Mouse (Mus musculus) hindbrain, embryonic 13.5 days (tissue): ENCODE results near the gene Gm47791. TPM values are rescaled to one million over a fixed set of nuclear protein-coding genes. Genes with fewer than 3 reads are reported as not detected.

ENCODE experiments used
- ATAC-seq: fragments of 200-750 bp; cut with Nextera tagmentation; 2 replicates; pipeline ENCODE4 v1.8.0; 2017; ENCODE audit warnings: moderate TSS enrichment; ENCODE audit not compliant: low FRiP score
- H3K27ac ChIP-seq: fragments of 300-500 bp; sonication (generic); 2 replicates; pipeline ENCODE4 v1.5.1; 2015; ENCODE audit warnings: inconsistent platforms, mild to moderate bottlenecking, moderate library complexity
- H3K27me3 ChIP-seq: fragments of 300-500 bp; sonication (generic); 2 replicates; pipeline ENCODE4 v1.6.1; 2015; ENCODE audit warnings: mild to moderate bottlenecking, inconsistent platforms
- H3K36me3 ChIP-seq: fragments of 300-500 bp; sonication (generic); 2 replicates; pipeline ENCODE4 v1.6.1; 2015; ENCODE audit warnings: mild to moderate bottlenecking, inconsistent platforms
- H3K4me1 ChIP-seq: fragments of 300-500 bp; sonication (generic); replicated peaks from 2 replicates; pipeline ENCODE4 v1.6.1; 2015; ENCODE audit warnings: inconsistent platforms
- H3K4me2 ChIP-seq: fragments of 300-500 bp; sonication (generic); 2 replicates; pipeline ENCODE4 v1.6.1; 2015; ENCODE audit warnings: inconsistent platforms, mild to moderate bottlenecking, moderate library complexity
- H3K4me3 ChIP-seq: fragments of 300-500 bp; sonication (generic); 2 replicates; pipeline ENCODE4 v1.5.1; 2015; ENCODE audit warnings: mild to moderate bottlenecking, inconsistent platforms
- H3K9ac ChIP-seq: fragments of 300-500 bp; sonication (generic); 2 replicates; pipeline ENCODE4 v1.6.1; 2015; ENCODE audit warnings: mild to moderate bottlenecking, inconsistent platforms
- H3K9me3 ChIP-seq: fragments of 300-500 bp; sonication (generic); 2 replicates; pipeline ENCODE4 v1.6.1; 2016; ENCODE audit warnings: inconsistent platforms
- WGBS: fragments of 180-500 bp; shearing (Covaris S2); methylation state at CpG from one replicate; pipeline ENCODE4 v1.1.7; 2015; 5-methylcytosine and 5-hydroxymethylcytosine counted together
- polyA plus RNA-seq: library from polyadenylated mRNA; unstranded; fragments of >200 nt; fragmentation: Nextera tagmentation; extraction: Ambion mirVana; gene quantifications from 2 replicates; pipeline ENCODE4 v1.2.1, GENCODE M21; 2015

Gm47791 gene
- polyA plus RNA-seq, 1 experiment from 2014 or later = not detected

GRCm38 (mm10) chr1:82743962-82744361, 27.1 kb downstream of the Gm47791 start:
- Histone ChIP-seq H3K4me2 (no peak overlapping the region), H3K9ac (no peak overlapping the region), H3K27ac (no peak overlapping the region), H3K4me3 (no peak overlapping the region), H3K9me3 (no peaks in the 10 kb centered on the region), H3K36me3 (peaks cover 27% of the 10 kb centered on the region), H3K4me1 (no peaks in the 10 kb centered on the region), H3K27me3 (no peaks in the 10 kb centered on the region)
- ATAC-seq = no peak
- 95% methylated on average over 3 of the region's 3 CpGs for WGBS

DNA sequence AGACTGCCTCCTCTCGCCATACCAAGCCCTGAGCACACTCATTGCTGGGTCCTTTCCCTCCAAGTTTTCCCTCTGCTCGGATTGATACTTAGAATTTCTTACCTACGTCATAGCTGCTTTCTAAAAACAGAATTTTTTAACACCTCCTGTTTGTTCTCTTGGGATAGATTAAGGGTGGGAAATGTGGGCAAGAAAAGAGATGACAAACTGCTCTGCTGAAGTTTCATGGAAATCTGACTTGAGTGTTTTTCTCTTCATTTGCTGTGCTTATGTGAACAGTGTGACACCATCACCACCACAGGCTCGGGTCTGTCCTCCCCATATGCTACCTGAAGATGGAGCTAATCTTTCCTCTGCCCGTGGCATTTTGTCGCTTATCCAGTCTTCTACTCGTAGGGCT, 29.5 kb downstream of the Gm47791 start:
- Histone ChIP-seq H3K36me3 (peaks cover 40% of the 10 kb centered on the region), H3K9me3 (no peaks in the 10 kb centered on the region), H3K9ac (no peak overlapping the region), H3K4me2 (no peak overlapping the region), H3K27ac (no peak overlapping the region), H3K4me3 (no peak overlapping the region), H3K4me1 (no peaks in the 10 kb centered on the region), H3K27me3 (no peaks in the 10 kb centered on the region)
- no peak for ATAC-seq
- 92% methylated on average over 7 of the region's 7 CpGs for WGBS

- ATAC-seq = no peak
- Histone ChIP-seq H3K4me1 (no peaks in the 10 kb centered on the region), H3K36me3 (peaks cover 63% of the 10 kb centered on the region), H3K4me2 (no peak overlapping the region), H3K4me3 (no peak overlapping the region), H3K9me3 (no peaks in the 10 kb centered on the region), H3K27ac (no peak overlapping the region), H3K9ac (no peak overlapping the region), H3K27me3 (no peaks in the 10 kb centered on the region)
- WGBS = 87% methylated on average over 1 of the region's 1 CpGs
These were observed 33.0 kb downstream of the Gm47791 start for GRCm38 (mm10) chr1:82738066-82738465.

DNA sequence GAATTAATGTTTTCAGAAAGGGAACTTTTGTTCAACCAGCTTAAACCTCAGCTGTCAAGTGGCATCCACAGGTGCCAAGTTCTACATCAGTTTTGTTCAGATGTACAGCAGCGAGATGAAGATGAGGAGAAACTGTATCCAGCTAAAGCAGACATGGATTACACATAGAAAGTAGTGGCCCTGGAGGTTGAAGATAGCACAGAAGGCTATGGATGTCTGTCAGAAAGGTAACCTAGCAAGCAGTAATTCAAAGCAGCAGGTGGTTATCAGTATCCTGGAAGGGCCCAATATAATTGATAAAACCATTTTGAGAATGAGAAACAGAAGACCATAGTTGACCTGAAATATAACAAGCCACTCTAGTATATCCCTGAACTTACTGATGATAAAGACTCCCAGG, 37.7 kb downstream of the Gm47791 start:
- Histone ChIP-seq H3K4me3 (no peak overlapping the region), H3K36me3 (peaks cover 83% of the 10 kb centered on the region), H3K9ac (no peak overlapping the region), H3K27me3 (no peaks in the 10 kb centered on the region), H3K27ac (no peak overlapping the region), H3K4me2 (no peak overlapping the region), H3K4me1 (no peaks in the 10 kb centered on the region), H3K9me3 (no peaks in the 10 kb centered on the region)
- WGBS = 93% methylated on average over 1 of the region's 1 CpGs
- ATAC-seq = no peak

- H3K4me3 ChIP-seq = no peak overlapping the region
- peaks cover 17% of the 10 kb centered on the region for H3K27me3 ChIP-seq
- ATAC-seq = no peak
- 94% methylated on average over 5 of the region's 5 CpGs for WGBS
- H3K27ac ChIP-seq = no peak overlapping the region
- H3K36me3 ChIP-seq = peaks cover 30% of the 10 kb centered on the region
- H3K4me1 ChIP-seq = peaks cover 10% of the 10 kb centered on the region
- no peaks in the 10 kb centered on the region for H3K9me3 ChIP-seq
- H3K4me2 ChIP-seq = no peak overlapping the region
- H3K9ac ChIP-seq = no peak overlapping the region
These were observed 44.6 kb downstream of the Gm47791 start for GRCm38 (mm10) chr1:82726482-82726881.

GRCm38 (mm10) chr1:82725875-82726185, 45.2 kb downstream of the Gm47791 start:
- Histone ChIP-seq H3K4me1 (peaks cover 10% of the 10 kb centered on the region), H3K9ac (peak overlapping the region; percentile 95), H3K4me2 (peak overlapping the region; percentile 90), H3K9me3 (no peaks in the 10 kb centered on the region), H3K36me3 (peaks cover 24% of the 10 kb centered on the region), H3K4me3 (peak overlapping the region; percentile 88), H3K27ac (no peak overlapping the region), H3K27me3 (peaks cover 24% of the 10 kb centered on the region)
- WGBS = 53% methylated on average over 4 of the region's 4 CpGs
- no peak for ATAC-seq

DNA sequence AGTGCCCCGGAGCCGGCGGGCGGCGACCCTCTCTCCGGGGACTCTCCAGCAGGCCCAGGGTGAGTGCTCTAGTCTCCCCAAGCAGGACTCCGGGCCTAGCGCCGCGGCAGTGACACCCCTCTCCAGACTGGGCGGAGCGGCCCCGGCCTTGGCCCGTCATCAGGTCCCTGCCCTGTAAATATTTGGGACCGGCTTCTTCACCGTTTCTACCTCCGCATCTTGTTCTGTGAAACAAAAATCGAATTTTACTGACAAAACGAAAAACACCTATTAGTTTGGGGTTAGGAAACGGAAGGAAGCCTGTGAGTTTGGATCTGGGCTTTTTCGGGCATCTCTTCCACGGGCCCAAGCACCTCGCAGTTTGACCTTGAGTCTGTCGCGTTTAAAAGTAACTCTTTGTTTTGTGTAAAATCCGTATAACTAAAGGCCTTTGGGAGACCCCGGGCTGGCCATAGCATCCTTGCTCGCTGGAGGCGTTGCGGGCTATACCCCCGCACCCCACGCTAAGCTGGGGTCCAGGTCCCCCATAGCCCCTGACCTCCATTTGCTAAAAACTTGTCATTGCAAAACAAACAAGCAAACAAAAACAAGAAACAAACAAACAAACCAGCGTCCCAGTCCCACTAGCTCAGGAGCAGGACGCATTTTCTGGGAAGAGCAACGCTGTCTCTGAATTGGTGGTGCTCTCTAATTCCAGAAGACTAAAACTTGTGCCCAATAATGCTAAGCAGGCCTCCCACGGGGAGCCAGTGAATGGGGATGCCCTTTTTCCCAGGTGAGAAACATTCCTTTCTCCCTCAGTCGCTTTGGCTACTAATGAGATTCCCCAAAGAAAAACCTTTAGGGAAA, 45.8 kb downstream of the Gm47791 start:
- H3K4me1 ChIP-seq = peaks cover 10% of the 10 kb centered on the region
- peak; percentile 98 for ATAC-seq
- peak overlapping the region; percentile 90 for H3K4me2 ChIP-seq
- no peaks in the 10 kb centered on the region for H3K9me3 ChIP-seq
- peak overlapping the region; percentile 88 for H3K4me3 ChIP-seq
- peak overlapping the region; percentile 80 for H3K27ac ChIP-seq
- WGBS = under 1% methylated on average over 37 of the region's 37 CpGs
- H3K27me3 ChIP-seq = peaks cover 30% of the 10 kb centered on the region
- H3K36me3 ChIP-seq = peaks cover 20% of the 10 kb centered on the region
- peak overlapping the region; percentile 95 for H3K9ac ChIP-seq

DNA sequence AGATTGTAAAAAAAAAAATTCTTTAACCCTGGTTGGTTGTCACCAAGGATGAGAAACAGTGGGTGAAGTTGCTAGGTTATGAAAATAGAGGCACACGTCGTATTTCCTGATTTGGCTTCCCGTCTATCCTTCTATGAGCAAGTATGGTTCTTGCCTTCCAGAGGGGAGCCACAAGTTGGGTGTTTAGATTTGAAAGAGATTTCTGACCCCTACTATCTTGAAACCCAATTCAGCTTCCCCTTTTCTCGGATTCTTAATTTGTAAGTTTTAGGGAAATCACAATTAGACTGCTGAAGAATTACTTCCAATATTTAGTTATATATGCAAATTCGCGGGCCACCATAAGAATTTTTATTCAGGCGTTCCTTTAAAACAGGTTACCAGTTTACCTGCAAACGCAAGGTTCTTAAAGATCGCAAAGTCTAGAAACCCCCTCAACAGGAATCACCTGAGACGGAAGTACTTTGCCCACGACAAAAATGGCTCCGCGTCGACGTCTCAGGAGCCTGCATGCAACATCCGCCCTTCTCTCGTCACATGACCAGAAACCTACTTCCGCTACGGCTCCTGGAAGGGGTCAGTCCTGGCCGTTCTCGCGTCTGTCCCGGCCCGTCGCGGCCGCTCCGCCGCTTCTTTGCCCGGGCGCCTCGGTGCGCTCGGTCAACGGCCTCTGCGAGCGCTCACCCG, 46.6 kb downstream of the Gm47791 start, which contains the start of gene Mff:
Gene Mff, plus strand, starts transcription at position 552 of the 687 bp plus-strand sequence.
- Histone ChIP-seq H3K4me3 (peak within 1 kb of the TSS; percentile 88), H3K36me3 (peaks cover 12% of the 10 kb centered on the region), H3K27ac (peak within 1 kb of the TSS; percentile 80), H3K4me1 (peaks cover 10% of the 10 kb centered on the region), H3K27me3 (peaks cover 36% of the 10 kb centered on the region), H3K9ac (peak within 1 kb of the TSS; percentile 95), H3K9me3 (no peaks in the 10 kb centered on the region), H3K4me2 (peak within 1 kb of the TSS; percentile 90)
- ATAC-seq = peak; percentile 99
- 10% methylated on average over 38 of the region's 38 CpGs for WGBS

Other genes starting within 250 kb of the Gm47791 start
- gene Col4a4, start 184.4 kb downstream of the Gm47791 start, polyA plus RNA-seq = 0.26 and 0.32 TPM in 2 replicates
- 0.23 and 0.25 TPM in 2 replicates for gene Col4a3, start 184.3 kb downstream of the Gm47791 start, polyA plus RNA-seq
- gene Mff, start 46.4 kb downstream of the Gm47791 start, polyA plus RNA-seq = 350 and 364 TPM in 2 replicates
- gene Tm4sf20, start 2.8 kb downstream of the Gm47791 start, polyA plus RNA-seq = not detected in 2 replicates
- gene Agfg1, start 68.2 kb upstream of the Gm47791 start, polyA plus RNA-seq = 28.7 and 32.6 TPM in 2 replicates
- 0.21 and 0.41 TPM in 2 replicates for gene A030005L19Rik, start 142.1 kb upstream of the Gm47791 start, polyA plus RNA-seq
- gene A030014E15Rik, start 153.7 kb upstream of the Gm47791 start, polyA plus RNA-seq = not detected in 2 replicates
- gene Gm6217, start 160.2 kb upstream of the Gm47791 start, polyA plus RNA-seq = not detected in 2 replicates
- not detected in 2 replicates for gene A030003K21Rik, start 172.1 kb upstream of the Gm47791 start, polyA plus RNA-seq
- not detected in 2 replicates for gene Gm7544, start 184.8 kb upstream of the Gm47791 start, polyA plus RNA-seq
- gene Gm47955, start 189.0 kb upstream of the Gm47791 start, polyA plus RNA-seq = not detected in 2 replicates
- gene Gm47959, start 229.3 kb upstream of the Gm47791 start, polyA plus RNA-seq = not detected in 2 replicates